Mouse (Mus musculus) kidney, postnatal 0 days (tissue): ENCODE results near the gene Sin3a. TPM values are rescaled to one million over a fixed set of nuclear protein-coding genes. Genes with fewer than 3 reads are reported as not detected.

Experiments used
- ATAC-seq: fragments of 200-750 bp; cut with Nextera tagmentation; replicated peaks from 2 replicates; pipeline ENCODE4 v1.8.0; 2017; ENCODE audit warnings: low read depth, moderate number of reproducible peaks, moderate TSS enrichment, moderate library complexity; ENCODE audit not compliant: low FRiP score
- DNase-seq: peaks from one replicate; pipeline ENCODE4 v3.0.0-alpha.2; 2016; ENCODE audit warnings: low spot score
- H3K27ac ChIP-seq: fragments of 300-500 bp; sonication (generic); 2 replicates; pipeline ENCODE4 v1.5.1; 2014; ENCODE audit warnings: mild to moderate bottlenecking
- H3K27me3 ChIP-seq: fragments of 300-500 bp; sonication (generic); 2 replicates; pipeline ENCODE4 v1.6.1; 2014; ENCODE audit warnings: low read length, mixed read lengths; ENCODE audit not compliant: insufficient read depth
- H3K36me3 ChIP-seq: fragments of 300-500 bp; sonication (generic); 2 replicates; pipeline ENCODE4 v1.6.1; 2014; ENCODE audit warnings: low read length, mixed read lengths; ENCODE audit not compliant: insufficient read depth
- H3K4me1 ChIP-seq: fragments of 300-500 bp; sonication (generic); replicated peaks from 2 replicates; pipeline ENCODE4 v1.6.1; 2014; ENCODE audit warnings: antibody characterized with exemption, low read length, mixed read lengths; ENCODE audit not compliant: insufficient read depth
- H3K4me2 ChIP-seq: fragments of 300-500 bp; sonication (generic); 2 replicates; pipeline ENCODE4 v1.6.1; 2014; ENCODE audit warnings: mild to moderate bottlenecking, low read length, moderate library complexity, mixed read lengths
- H3K4me3 ChIP-seq: fragments of 300-500 bp; sonication (generic); replicated peaks from 2 replicates; pipeline ENCODE4 v1.5.1; 2014; ENCODE audit warnings: low read depth, low read length
- H3K9ac ChIP-seq: fragments of 300-500 bp; sonication (generic); 2 replicates; pipeline ENCODE4 v1.6.1; 2014; ENCODE audit warnings: low read depth, low read length
- H3K9me3 ChIP-seq: fragments of 300-500 bp; sonication (generic); replicated peaks from 2 replicates; pipeline ENCODE4 v1.6.1; 2016; ENCODE audit warnings: low read length, inconsistent platforms, mixed read lengths
- CTCF ChIP-seq: IDR thresholded peaks from 2 replicates; pipeline ENCODE4 v1.5.1; 2016; ENCODE audit warnings: antibody characterized with exemption, low read depth, mild to moderate bottlenecking, moderate library complexity
- WGBS: fragments of 180-500 bp; shearing (Covaris S2); extraction: QIAGEN DNeasy Blood & Tissue Kit; methylation state at CpG from one replicate; pipeline ENCODE4 v1.1.7; 2014; 5-methylcytosine and 5-hydroxymethylcytosine counted together
- polyA plus RNA-seq: library from polyadenylated mRNA; unstranded; fragments of >200 nt; fragmentation: Nextera tagmentation; extraction: Ambion mirVana; gene quantifications from 2 replicates; pipeline ENCODE4 v1.2.1, GENCODE M21; 2015

Gene Sin3a
- polyA plus RNA-seq, 1 experiment from 2014 or later, result 21.3 TPM

- H3K27ac ChIP-seq, result no peak overlapping the region
- no peak overlapping the region for H3K4me3 ChIP-seq
- 87% methylated on average over 2 of the region's 2 CpGs for WGBS
- no peaks in the 10 kb centered on the region for H3K9me3 ChIP-seq
- no peak overlapping the region for H3K9ac ChIP-seq
- H3K4me1 ChIP-seq, result no peaks in the 10 kb centered on the region; the same call in 1 of the 2 replicates
- DNase-seq (no peak), ATAC-seq (no peak)
- no peak for TF ChIP-seq CTCF
- H3K36me3 ChIP-seq, result no peaks in the 10 kb centered on the region
- H3K27me3 ChIP-seq, result no peaks in the 10 kb centered on the region
- H3K4me2 ChIP-seq, result no peak overlapping the region
These were observed 94.3 kb downstream of the Sin3a start for GRCm38 (mm10) chr9:57166173-57166572.

- ATAC-seq, result no peak
- H3K9me3 ChIP-seq, result no peaks in the 10 kb centered on the region
- H3K4me3 ChIP-seq, result no peak overlapping the region
- no peak overlapping the region for H3K4me2 ChIP-seq
- no peak for DNase-seq
- no peak overlapping the region for H3K27ac ChIP-seq
- no peaks in the 10 kb centered on the region for H3K4me1 ChIP-seq
- WGBS, result 67% methylated on average over 5 of the region's 5 CpGs
- H3K36me3 ChIP-seq, result no peaks in the 10 kb centered on the region
- no peaks in the 10 kb centered on the region for H3K27me3 ChIP-seq
- TF ChIP-seq CTCF, result no peak
- H3K9ac ChIP-seq, result no peak overlapping the region
These were observed 96.6 kb downstream of the Sin3a start for GRCm38 (mm10) chr9:57168411-57168810.

Other genes starting within 250 kb of the Sin3a start
- 0.11 TPM in 1 of 2 replicates, not detected in the other for gene Odf3l1, start 207.4 kb upstream of the Sin3a start, polyA plus RNA-seq
- 18.1 and 19.8 TPM in 2 replicates for gene Cspg4, start 207.0 kb upstream of the Sin3a start, polyA plus RNA-seq
- gene Snx33, start 143.7 kb upstream of the Sin3a start, polyA plus RNA-seq, result 8.4 and 8.5 TPM in 2 replicates
- 112 and 123 TPM in 2 replicates for gene Imp3, start 134.6 kb upstream of the Sin3a start, polyA plus RNA-seq
- gene Snupn, start 121.2 kb upstream of the Sin3a start, polyA plus RNA-seq, result 19.3 and 20.6 TPM in 2 replicates
- gene Ptpn9, start 77.1 kb upstream of the Sin3a start, polyA plus RNA-seq, result 23.6 and 27.5 TPM in 2 replicates
- gene Man2c1, start 58.6 kb downstream of the Sin3a start, polyA plus RNA-seq, result 47.7 and 53.9 TPM in 2 replicates
- 7.7 and 8.1 TPM in 2 replicates for gene Neil1, start 76.3 kb downstream of the Sin3a start, polyA plus RNA-seq
- gene Commd4, start 86.3 kb downstream of the Sin3a start, polyA plus RNA-seq, result 126 and 133 TPM in 2 replicates
- gene Trcg1, start 164.5 kb downstream of the Sin3a start, polyA plus RNA-seq, result 0.04 TPM in 1 of 2 replicates, not detected in the other
- gene 1700017B05Rik, start 190.6 kb downstream of the Sin3a start, polyA plus RNA-seq, result 13.1 and 13.6 TPM in 2 replicates